ENCODE assay signal across 8 mouse cellular contexts in genomic region chr8:47932028-47932790, GRCm38 (mm10). TPM values are rescaled to one million over a fixed set of nuclear protein-coding genes. Genes with fewer than 3 reads are reported as not detected.
DNase-seq lines count a peak whose midpoint lies in the region; ATAC-seq and TF ChIP-seq lines count a peak whose summit lies in the region.

No protein-coding gene starts in this region.

- no peak overlapping the region for H3K27ac ChIP-seq in left cerebral cortex, adult 2 months
- peak overlapping the region; percentile 42; the same call in 1 of the 2 replicates for H3K27ac ChIP-seq in forebrain, embryonic 12.5 days
- H3K27ac ChIP-seq in kidney, embryonic 15.5 days: peak overlapping the region; percentile 86

- no peak overlapping the region for H3K4me3 ChIP-seq in left cerebral cortex, adult 2 months
- no peak overlapping the region for H3K4me3 ChIP-seq in forebrain, embryonic 12.5 days (replicated peaks)
- H3K4me3 ChIP-seq in kidney, embryonic 15.5 days (replicated peaks): peak overlapping the region; percentile 12; the same call in 1 of the 2 replicates

- H3K4me2 ChIP-seq in forebrain, embryonic 12.5 days: peak overlapping the region; percentile 17; the same call in 1 of the 2 replicates
- H3K4me2 ChIP-seq in kidney, embryonic 15.5 days: peak overlapping the region; percentile 46

- no peak for DNase-seq in left cerebral cortex, adult 2 months (ENCODE audit: extremely low spot score in 1 of 2, low spot score in 2 of 2)
- no peak for DNase-seq in left cerebral cortex, postnatal 4 days
- DNase-seq in lung, postnatal 10 days: peak; percentile 64
- DNase-seq in adrenal gland, adult 2 months: no peak
- DNase-seq in thymus, postnatal 0 days (ENCODE audit: low spot score): no peak
- no peak for DNase-seq in thymus, postnatal 25 days

- H3K9me3 ChIP-seq in forebrain, embryonic 12.5 days: no peaks in the 10 kb centered on the region
- no peaks in the 10 kb centered on the region for H3K9me3 ChIP-seq in kidney, embryonic 15.5 days (replicated peaks)

- H3K27me3 ChIP-seq in forebrain, embryonic 12.5 days: no peaks in the 10 kb centered on the region
- H3K27me3 ChIP-seq in kidney, embryonic 15.5 days: no peaks in the 10 kb centered on the region

- 51% methylated on average over 16 of the region's 16 CpGs for WGBS in forebrain, embryonic 12.5 days
- WGBS in kidney, embryonic 15.5 days: 19% methylated on average over 16 of the region's 16 CpGs

- no peaks in the 10 kb centered on the region for H3K36me3 ChIP-seq in forebrain, embryonic 12.5 days (replicated peaks)
- H3K36me3 ChIP-seq in kidney, embryonic 15.5 days: no peaks in the 10 kb centered on the region

- peak; percentile 42; the same call in 1 of the 2 replicates for ATAC-seq in forebrain, embryonic 12.5 days (ENCODE audit: low FRiP score)
- peak; percentile 83 for ATAC-seq in kidney, embryonic 15.5 days (replicated peaks; ENCODE audit: low FRiP score)

- H3K4me1 ChIP-seq in forebrain, embryonic 12.5 days: peaks cover 28% of the 10 kb centered on the region
- H3K4me1 ChIP-seq in kidney, embryonic 15.5 days: peaks cover 60% of the 10 kb centered on the region

- H3K9ac ChIP-seq in forebrain, embryonic 12.5 days: no peak overlapping the region
- no peak overlapping the region for H3K9ac ChIP-seq in kidney, embryonic 15.5 days

- peak; percentile 1 for TF ChIP-seq CTCF in left cerebral cortex, adult 2 months (IDR thresholded peaks at IDR 0.05)

- intact Hi-C loops in left cerebral cortex, adult 2 months (cut with DNase I): no loop called here
- intact Hi-C loops in left cerebral cortex, postnatal 4 days (cut with DNase I): no loop called here

RNA-seq across cellular contexts. Expression of gene Wwc2, which starts 58.5 kb away (rescaled TPM):
- 10 to 100 TPM; 24.4 to 24.8 TPM for total RNA-seq in left cerebral cortex, adult 2 months (2021)
- total RNA-seq in left cerebral cortex, postnatal 4 days (2021): 10 to 100 TPM; 23.3 to 23.7 TPM
- polyA plus RNA-seq in forebrain, embryonic 12.5 days (2016; fragmentation: Nextera tagmentation; extraction: Ambion mirVana): 8.8 and 9.1 TPM in 2 replicates
- polyA plus RNA-seq in kidney, embryonic 15.5 days (2015; fragmentation: Nextera tagmentation; extraction: Ambion mirVana): 16.3 and 18.0 TPM in 2 replicates
- 10 to 100 TPM; 21.9 to 25.7 TPM for total RNA-seq in adrenal gland, adult 2 months (2021)
- polyA plus RNA-seq in adrenal gland, adult 2 months (2012; rRNA removed): 13.0 and 13.1 TPM in 2 replicates
- 1.3 and 1.8 TPM in 2 replicates for polyA plus RNA-seq in thymus, postnatal 0 days (2015; fragmentation: Nextera tagmentation; extraction: Ambion mirVana)
